Mouse (Mus musculus) stomach, postnatal 0 days (tissue): Measurements from ENCODE around the gene Gm10799. TPM values are rescaled to one million over a fixed set of nuclear protein-coding genes. Genes with fewer than 3 reads are reported as not detected.
A peak's percentile ranks its signal among the peaks of the same experiment; 100 is the strongest.
"Not testable (repeated sequence)": the region's sequence is repeated elsewhere in the genome, so short reads cannot be mapped to it uniquely, and the experiment has no call there.

Experiments used
- ATAC-seq: fragments of 200-750 bp; cut with Nextera tagmentation; 2 replicates; pipeline ENCODE4 v1.8.0; 2017; ENCODE audit not compliant: low FRiP score, low TSS enrichment
- DNase-seq: peaks from one replicate; pipeline ENCODE4 v3.0.0-alpha.2; 2016; ENCODE audit warnings: low spot score
- H3K27ac ChIP-seq: fragments of 300-500 bp; sonication (generic); replicated peaks from 2 replicates; pipeline ENCODE4 v1.5.1; 2014; ENCODE audit warnings: mild to moderate bottlenecking, control low read depth
- H3K27me3 ChIP-seq: fragments of 300-500 bp; sonication (generic); 2 replicates; pipeline ENCODE4 v1.6.1; 2014; ENCODE audit warnings: low read length; ENCODE audit not compliant: control insufficient read depth, insufficient read depth
- H3K36me3 ChIP-seq: fragments of 300-500 bp; sonication (generic); 2 replicates; pipeline ENCODE4 v1.6.1; 2014; ENCODE audit warnings: low read length, mixed read lengths; ENCODE audit not compliant: control insufficient read depth, insufficient read depth
- H3K4me1 ChIP-seq: fragments of 300-500 bp; sonication (generic); replicated peaks from 2 replicates; pipeline ENCODE4 v1.6.1; 2014; ENCODE audit warnings: antibody characterized with exemption; ENCODE audit not compliant: control insufficient read depth, insufficient read depth
- H3K4me2 ChIP-seq: fragments of 300-500 bp; sonication (generic); replicated peaks from 2 replicates; pipeline ENCODE4 v1.6.1; 2014; ENCODE audit warnings: low read depth, mild to moderate bottlenecking, control low read depth, moderate library complexity
- H3K4me3 ChIP-seq: fragments of 300-500 bp; sonication (generic); 2 replicates; pipeline ENCODE4 v1.5.1; 2014; ENCODE audit warnings: low read depth, low read length, control low read depth
- H3K9ac ChIP-seq: fragments of 300-500 bp; sonication (generic); 2 replicates; pipeline ENCODE4 v1.6.1; 2014; ENCODE audit warnings: mild to moderate bottlenecking, low read length, control low read depth, mixed read lengths
- H3K9me3 ChIP-seq: fragments of 300-500 bp; sonication (generic); 2 replicates; pipeline ENCODE4 v1.6.1; 2016; ENCODE audit warnings: low read length; ENCODE audit not compliant: control insufficient read depth
- CTCF ChIP-seq: IDR thresholded peaks from 2 replicates; pipeline ENCODE4 v1.5.1; 2016; ENCODE audit warnings: antibody characterized with exemption, low read depth, mild to moderate bottlenecking, moderate library complexity
- EP300 ChIP-seq: optimal IDR thresholded peaks from 2 replicates; pipeline ENCODE3; 2016; ENCODE audit warnings: antibody characterized with exemption
- WGBS: fragments of 180-500 bp; shearing (Covaris S2); extraction: QIAGEN DNeasy Blood & Tissue Kit; methylation state at CpG from one replicate; pipeline ENCODE4 v1.1.7; 2014; 5-methylcytosine and 5-hydroxymethylcytosine counted together
- polyA plus RNA-seq: library from polyadenylated mRNA; unstranded; fragments of >200 nt; fragmentation: Nextera tagmentation; extraction: Ambion mirVana; gene quantifications from 2 replicates; pipeline ENCODE4 v1.2.1, GENCODE M21; 2015

Gm10799 gene
- not detected in 2 replicates for polyA plus RNA-seq

DNA sequence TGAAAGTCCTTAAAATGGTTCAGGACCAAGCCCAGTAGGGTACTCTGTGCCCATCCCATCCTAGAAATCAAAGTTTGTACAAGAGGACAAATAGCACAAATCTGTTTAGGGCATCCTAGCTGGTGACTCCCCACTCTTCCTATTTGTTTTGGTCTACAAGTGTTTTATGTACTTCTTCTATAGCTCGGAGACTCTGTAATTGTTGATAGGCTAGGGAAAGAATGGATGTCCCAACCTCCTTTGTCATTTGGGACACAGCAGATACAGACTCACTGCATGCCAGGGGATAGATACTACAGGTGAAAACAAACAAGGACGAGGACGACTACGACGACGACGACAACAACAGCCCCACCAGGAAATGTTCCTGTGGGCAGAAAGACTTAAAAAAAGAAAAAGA, at the start of gene Gm10799:
Gene Gm10799, minus strand, starts transcription at position 101 of the 400 bp plus-strand sequence.
- H3K9me3 ChIP-seq, ATAC-seq, H3K4me1 ChIP-seq, H3K4me3 ChIP-seq, H3K4me2 ChIP-seq, H3K9ac ChIP-seq, DNase-seq, H3K36me3 ChIP-seq, H3K27me3 ChIP-seq, H3K27ac ChIP-seq: not testable (repeated sequence)
- 93% methylated on average over 7 of the region's 7 CpGs for WGBS

DNA sequence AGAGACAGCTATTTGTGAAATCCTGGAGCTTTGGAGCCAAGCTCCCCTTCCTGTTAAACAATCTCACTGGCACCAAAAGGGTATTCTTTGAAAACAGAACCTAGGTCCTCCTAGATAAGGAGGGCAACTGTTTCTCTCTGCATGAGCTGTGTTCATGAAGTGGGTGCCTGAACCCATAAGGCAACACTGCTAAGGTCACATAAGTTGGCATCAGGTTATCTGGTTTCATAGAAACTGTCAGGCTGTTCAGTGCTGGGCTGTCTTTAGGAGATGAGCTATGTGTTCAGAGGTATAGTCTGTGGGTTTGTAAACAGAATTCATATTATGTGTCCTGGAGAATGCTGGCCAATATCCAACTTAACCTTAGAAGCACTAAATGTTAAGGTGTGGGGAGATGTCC, 48.8 kb upstream of the Gm10799 start:
- H3K4me3 ChIP-seq, H3K4me1 ChIP-seq, H3K27me3 ChIP-seq, ATAC-seq, H3K27ac ChIP-seq, H3K9ac ChIP-seq, H3K36me3 ChIP-seq, H3K9me3 ChIP-seq, H3K4me2 ChIP-seq, DNase-seq: not testable (repeated sequence)

DNA sequence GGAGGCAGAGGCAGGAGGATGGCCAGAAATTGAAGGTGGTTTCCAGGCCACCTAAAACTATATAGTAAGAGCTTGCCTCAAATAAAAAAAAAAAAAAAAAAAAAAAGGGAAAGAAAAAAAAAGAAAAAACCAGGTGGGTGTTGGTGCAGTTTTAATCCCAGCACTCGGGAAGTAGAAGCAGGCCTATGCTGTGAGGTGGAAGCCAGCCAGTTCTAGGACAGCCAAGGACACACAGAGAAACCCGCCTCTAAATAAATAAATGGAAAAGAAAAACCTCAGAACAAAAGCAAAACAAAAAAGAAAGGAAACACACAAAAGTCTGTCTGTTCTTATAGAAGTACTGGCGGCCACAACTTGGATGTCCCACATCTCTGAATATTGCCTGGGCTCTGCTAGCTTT, 46.5 kb upstream of the Gm10799 start:
- TF ChIP-seq CTCF (no peak), EP300 (no peak)
- H3K27me3 ChIP-seq, result no peaks in the 10 kb centered on the region
- H3K4me2 ChIP-seq, result no peak overlapping the region
- H3K9ac ChIP-seq, result no peak overlapping the region
- WGBS, result 60% methylated on average over 3 of the region's 3 CpGs
- H3K27ac ChIP-seq, result no peak overlapping the region
- H3K4me1 ChIP-seq, result no peaks in the 10 kb centered on the region
- H3K4me3 ChIP-seq, result no peak overlapping the region
- ATAC-seq (no peak), DNase-seq (no peak)
- no peaks in the 10 kb centered on the region for H3K9me3 ChIP-seq
- H3K36me3 ChIP-seq, result no peaks in the 10 kb centered on the region; the same call in 1 of the 2 replicates

DNA sequence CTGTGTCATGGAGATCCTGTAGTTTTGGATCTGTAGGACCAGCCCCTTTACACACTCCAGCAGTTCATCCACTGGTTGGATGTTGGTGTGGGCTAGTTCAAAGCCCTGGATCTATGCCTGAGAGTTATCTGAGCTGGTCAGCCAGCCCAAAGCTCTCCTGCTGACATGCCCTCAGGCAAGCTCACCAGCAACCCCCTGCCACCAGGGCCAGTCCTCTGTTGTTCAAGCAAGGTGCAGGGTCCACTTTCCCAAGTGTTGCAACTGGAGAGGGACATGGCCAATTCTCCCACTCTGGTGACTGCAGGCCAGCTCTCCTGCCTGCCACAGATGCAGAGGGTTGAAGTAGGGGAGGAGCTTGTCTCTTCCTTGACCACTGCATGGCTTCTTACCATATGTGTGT, 45.2 kb upstream of the Gm10799 start:
- not testable (repeated sequence) for H3K9me3 ChIP-seq, H3K27ac ChIP-seq, H3K4me2 ChIP-seq, H3K36me3 ChIP-seq, H3K9ac ChIP-seq, H3K4me1 ChIP-seq, DNase-seq, H3K27me3 ChIP-seq, H3K4me3 ChIP-seq
- 0 out of 2 replicates have a peak, but pooled peaks have one; percentile 45 for ATAC-seq

DNA sequence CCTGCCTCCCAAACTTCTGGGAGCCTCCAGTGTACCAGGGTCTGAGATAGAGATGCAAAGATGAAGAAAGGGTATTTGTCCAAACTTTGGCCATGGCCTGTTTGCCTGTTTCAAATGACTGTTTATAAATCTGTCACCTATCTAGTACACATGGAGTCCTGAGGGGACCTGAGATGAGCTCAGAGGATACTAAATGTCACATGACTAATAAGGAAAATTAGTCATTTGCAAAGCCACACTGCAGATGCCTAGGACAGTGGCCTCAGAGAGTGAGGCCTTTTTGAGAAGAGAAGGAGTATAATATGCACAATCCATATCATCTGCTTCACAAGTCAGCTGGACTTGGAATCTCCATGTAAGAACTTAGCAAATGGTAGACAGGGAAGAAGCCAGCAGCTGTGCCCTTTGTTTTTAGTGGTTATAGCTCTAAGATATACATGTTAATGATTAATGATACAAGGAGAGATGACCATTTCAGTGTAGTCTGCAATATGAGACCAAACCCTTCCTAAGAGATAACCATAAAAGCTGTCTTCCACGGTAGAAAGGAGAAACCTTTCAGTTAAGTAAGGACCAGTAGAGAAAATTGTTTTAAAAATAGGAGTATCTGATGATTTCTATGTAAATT, 42.9 kb upstream of the Gm10799 start:
- DNase-seq, ATAC-seq, H3K4me3 ChIP-seq, H3K4me1 ChIP-seq, H3K27me3 ChIP-seq, H3K36me3 ChIP-seq, H3K4me2 ChIP-seq, H3K27ac ChIP-seq, H3K9ac ChIP-seq, H3K9me3 ChIP-seq: not testable (repeated sequence)
- WGBS, result no CpG with 5 or more reads among the region's 1 CpGs

DNA sequence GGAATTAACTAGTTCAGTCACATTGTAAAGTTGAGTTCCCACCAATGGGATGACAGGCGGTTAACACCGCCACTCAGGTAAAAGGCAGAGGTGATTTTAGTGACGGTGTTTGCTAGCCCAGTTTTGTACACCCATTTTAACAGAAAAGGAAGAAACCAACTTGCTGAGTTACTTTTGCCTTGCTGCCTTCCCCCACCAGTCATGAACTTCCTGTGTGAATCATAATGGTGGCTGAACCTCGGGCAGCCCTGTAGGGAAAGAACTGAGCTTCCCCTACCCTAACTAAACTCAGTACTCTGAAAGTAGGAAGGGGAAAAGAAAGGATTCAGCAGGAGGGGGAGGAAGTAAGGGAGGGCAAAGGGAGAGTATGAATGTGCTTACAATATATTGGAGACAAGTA, 41.7 kb upstream of the Gm10799 start:
- Histone ChIP-seq H3K9me3 (no peaks in the 10 kb centered on the region), H3K4me2 (no peak overlapping the region), H3K4me1 (no peaks in the 10 kb centered on the region), H3K36me3 (no peaks in the 10 kb centered on the region), H3K27ac (no peak overlapping the region), H3K27me3 (no peaks in the 10 kb centered on the region), H3K9ac (no peak overlapping the region), H3K4me3 (no peak overlapping the region)
- DNase-seq (no peak), ATAC-seq (no peak)
- WGBS, result 79% methylated on average over 4 of the region's 4 CpGs
- TF ChIP-seq EP300, result no peak
- no peak for TF ChIP-seq CTCF
